Mouse (Mus musculus): ENCODE data around the gene Eif2ak3. TPM values are rescaled to one million over a fixed set of nuclear protein-coding genes. Genes with fewer than 3 reads are reported as not detected.

Eif2ak3 gene
- polyA plus RNA-seq, 1 experiment = 12.8 TPM

DNA sequence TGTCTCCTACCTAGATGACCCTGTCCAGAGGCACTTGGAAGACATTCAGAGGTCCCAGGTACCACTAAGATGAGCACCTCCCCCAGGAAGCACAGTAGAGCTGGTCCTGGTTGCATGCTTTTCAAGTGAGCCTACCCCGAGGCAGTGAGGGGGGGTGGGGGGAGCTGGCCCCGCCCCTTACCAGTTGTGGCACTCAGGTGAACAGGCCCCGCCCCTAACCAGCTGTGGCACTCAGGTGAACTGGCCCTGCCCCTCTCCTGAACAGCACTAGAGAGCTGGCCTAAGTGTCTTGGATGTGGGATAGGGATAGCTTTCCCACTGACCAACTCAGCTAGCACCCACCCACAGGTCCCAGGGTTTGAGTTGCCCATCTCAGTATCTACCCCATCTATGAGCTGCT is 5.8 kb upstream of the Eif2ak3 start:
- H3K36me3 ChIP-seq (ENCODE audit: control insufficient read depth, insufficient read depth, low read length, poor library complexity, severe bottlenecking) = no peaks in the 10 kb centered on the region

DNA sequence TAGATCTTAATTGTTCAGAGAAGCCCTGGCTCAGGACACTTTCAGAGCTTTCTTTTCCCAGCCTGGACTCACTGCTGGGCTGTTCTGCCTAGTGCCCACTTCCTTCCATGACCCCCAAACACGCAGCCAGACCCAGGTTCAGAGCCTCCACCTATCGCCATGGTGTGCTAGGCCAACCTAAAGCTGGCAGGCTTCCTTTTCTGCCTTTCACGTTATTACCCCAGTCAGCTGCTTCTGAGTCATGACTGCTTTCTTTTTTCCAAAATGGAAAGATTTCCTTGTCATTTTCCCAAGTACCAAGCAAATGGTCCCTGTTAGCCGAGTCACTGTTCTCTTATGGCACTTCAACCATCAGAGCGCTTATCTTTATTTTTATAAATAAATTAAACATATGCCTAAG is 4.0 kb upstream of the Eif2ak3 start:
- no peak overlapping the region for H3K4me3 ChIP-seq (ENCODE audit: low read depth, low read length)
- no peak overlapping the region for H3K9ac ChIP-seq (ENCODE audit: low read depth, poor library complexity, severe bottlenecking)
- H3K27me3 ChIP-seq (ENCODE audit: control insufficient read depth, insufficient read depth, low read length, poor library complexity, severe bottlenecking) = no peaks in the 10 kb centered on the region
- no peak overlapping the region for H3K27ac ChIP-seq (ENCODE audit: insufficient read depth, low read length)
- TF ChIP-seq EP300 (IDR thresholded peaks at IDR 0.05; ENCODE audit: insufficient read depth, low read depth, low read length) (no peak), CTCF (IDR thresholded peaks at IDR 0.05; ENCODE audit: low read depth, low read length) (no peak), POLR2A (IDR thresholded peaks at IDR 0.05; ENCODE audit: insufficient read depth, low read length) (no peak)
- H3K4me1 ChIP-seq (ENCODE audit: control insufficient read depth, insufficient read depth, low read length) = peaks cover 1% of the 10 kb centered on the region
- H3K36me3 ChIP-seq (ENCODE audit: control insufficient read depth, insufficient read depth, low read length, poor library complexity, severe bottlenecking) = no peaks in the 10 kb centered on the region
- no peaks in the 10 kb centered on the region for H3K9me3 ChIP-seq (replicated peaks; ENCODE audit: control insufficient read depth, insufficient read depth, low read length, poor library complexity, severe bottlenecking)

More for the DNA sequence above, 5.8 kb upstream of the Eif2ak3 start:
- Histone ChIP-seq H3K4me1 (ENCODE audit: control insufficient read depth, insufficient read depth, low read length) (peaks cover 1% of the 10 kb centered on the region), H3K27me3 (ENCODE audit: control insufficient read depth, insufficient read depth, low read length, poor library complexity, severe bottlenecking) (no peaks in the 10 kb centered on the region), H3K9me3 (replicated peaks; ENCODE audit: control insufficient read depth, insufficient read depth, low read length, poor library complexity, severe bottlenecking) (no peaks in the 10 kb centered on the region), H3K27ac (ENCODE audit: insufficient read depth, low read length) (no peak overlapping the region), H3K4me3 (ENCODE audit: low read depth, low read length) (no peak overlapping the region), H3K9ac (ENCODE audit: low read depth, poor library complexity, severe bottlenecking) (no peak overlapping the region)
- TF ChIP-seq POLR2A (IDR thresholded peaks at IDR 0.05; ENCODE audit: insufficient read depth, low read length) (no peak), EP300 (IDR thresholded peaks at IDR 0.05; ENCODE audit: insufficient read depth, low read depth, low read length) (no peak), CTCF (IDR thresholded peaks at IDR 0.05; ENCODE audit: low read depth, low read length) (no peak)

DNA sequence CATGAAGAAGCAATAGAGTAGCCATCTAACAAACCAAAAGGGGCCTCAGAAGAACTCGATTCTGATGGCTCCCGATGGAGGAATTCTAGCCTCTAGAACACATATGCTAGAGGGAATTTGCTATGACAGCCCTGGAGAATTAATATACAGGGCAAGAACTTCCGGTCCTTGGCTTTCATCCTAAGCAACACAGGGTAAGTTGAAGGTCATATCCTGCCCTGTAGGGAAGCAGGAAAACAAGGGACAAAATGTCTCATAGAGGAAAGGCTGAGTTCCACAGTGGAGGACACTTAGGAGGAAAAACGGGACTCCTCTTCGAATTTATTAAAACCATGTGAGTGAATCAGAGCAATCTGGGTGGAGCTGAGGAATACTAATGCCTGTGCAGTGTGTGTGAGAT is 1.3 kb upstream of the Eif2ak3 start:
- TF ChIP-seq CTCF (IDR thresholded peaks at IDR 0.05; ENCODE audit: low read depth, low read length) (no peak), EP300 (IDR thresholded peaks at IDR 0.05; ENCODE audit: insufficient read depth, low read depth, low read length) (no peak), POLR2A (IDR thresholded peaks at IDR 0.05; ENCODE audit: insufficient read depth, low read length) (no peak)
- no peak overlapping the region for H3K27ac ChIP-seq (ENCODE audit: insufficient read depth, low read length)

DNA sequence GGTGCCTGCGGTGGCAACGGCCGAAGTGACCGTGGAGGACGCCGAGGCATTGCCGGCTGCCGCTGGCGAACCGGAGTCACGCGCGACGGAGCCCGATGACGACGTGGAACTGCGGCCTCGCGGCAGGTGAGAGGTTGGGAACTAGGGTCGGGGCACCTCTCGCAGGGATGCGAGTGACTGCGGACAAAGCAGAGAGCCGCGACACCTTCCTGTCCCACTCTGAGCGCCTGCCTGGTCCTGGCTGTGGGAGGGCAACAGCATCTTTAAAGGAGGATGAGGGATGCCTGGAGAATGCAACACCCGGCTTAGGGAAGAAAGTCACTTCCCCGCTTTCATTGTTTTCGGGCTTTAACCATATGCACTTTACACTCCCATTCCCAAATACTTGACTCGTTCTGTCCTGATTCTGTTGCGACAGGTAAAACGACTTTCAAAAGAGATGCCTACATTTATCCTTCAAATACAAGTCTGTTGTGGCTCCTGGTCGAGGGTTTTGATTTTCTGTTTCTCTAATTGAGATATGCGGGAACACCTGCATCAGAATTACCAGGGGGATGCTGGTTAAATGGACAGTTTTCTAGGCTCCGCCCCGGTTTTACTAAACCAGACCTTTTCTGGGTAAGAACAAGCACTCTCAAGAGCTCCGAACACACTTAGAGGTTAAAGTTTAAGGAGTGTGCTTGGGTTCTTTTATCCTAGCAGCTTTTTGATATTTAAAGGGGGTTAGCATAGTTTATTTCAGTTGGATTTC is 756 bp downstream of the Eif2ak3 start:
- H3K27ac ChIP-seq (ENCODE audit: insufficient read depth, low read length) = no peak overlapping the region
- no peaks in the 10 kb centered on the region for H3K27me3 ChIP-seq (ENCODE audit: control insufficient read depth, insufficient read depth, low read length, poor library complexity, severe bottlenecking)
- no peaks in the 10 kb centered on the region for H3K4me1 ChIP-seq (ENCODE audit: control insufficient read depth, insufficient read depth, low read length)
- TF ChIP-seq CTCF (IDR thresholded peaks at IDR 0.05; ENCODE audit: low read depth, low read length) (no peak), POLR2A (IDR thresholded peaks at IDR 0.05; ENCODE audit: insufficient read depth, low read length) (no peak), EP300 (IDR thresholded peaks at IDR 0.05; ENCODE audit: insufficient read depth, low read depth, low read length) (no peak)
- peak overlapping the region; percentile 69 for H3K9ac ChIP-seq (ENCODE audit: low read depth, poor library complexity, severe bottlenecking)
- no peaks in the 10 kb centered on the region for H3K36me3 ChIP-seq (ENCODE audit: control insufficient read depth, insufficient read depth, low read length, poor library complexity, severe bottlenecking)
- H3K9me3 ChIP-seq (replicated peaks; ENCODE audit: control insufficient read depth, insufficient read depth, low read length, poor library complexity, severe bottlenecking) = no peaks in the 10 kb centered on the region
- H3K4me3 ChIP-seq (ENCODE audit: low read depth, low read length) = peak overlapping the region; percentile 99

More for the DNA sequence above, 1.3 kb upstream of the Eif2ak3 start:
- no peaks in the 10 kb centered on the region for H3K27me3 ChIP-seq (ENCODE audit: control insufficient read depth, insufficient read depth, low read length, poor library complexity, severe bottlenecking)
- H3K9ac ChIP-seq (ENCODE audit: low read depth, poor library complexity, severe bottlenecking) = peak overlapping the region; percentile 69; the same call in 1 of the 2 replicates
- H3K4me3 ChIP-seq (ENCODE audit: low read depth, low read length) = no peak overlapping the region
- peaks cover 1% of the 10 kb centered on the region for H3K4me1 ChIP-seq (ENCODE audit: control insufficient read depth, insufficient read depth, low read length)
- no peaks in the 10 kb centered on the region for H3K9me3 ChIP-seq (replicated peaks; ENCODE audit: control insufficient read depth, insufficient read depth, low read length, poor library complexity, severe bottlenecking)
- H3K36me3 ChIP-seq (ENCODE audit: control insufficient read depth, insufficient read depth, low read length, poor library complexity, severe bottlenecking) = no peaks in the 10 kb centered on the region

DNA sequence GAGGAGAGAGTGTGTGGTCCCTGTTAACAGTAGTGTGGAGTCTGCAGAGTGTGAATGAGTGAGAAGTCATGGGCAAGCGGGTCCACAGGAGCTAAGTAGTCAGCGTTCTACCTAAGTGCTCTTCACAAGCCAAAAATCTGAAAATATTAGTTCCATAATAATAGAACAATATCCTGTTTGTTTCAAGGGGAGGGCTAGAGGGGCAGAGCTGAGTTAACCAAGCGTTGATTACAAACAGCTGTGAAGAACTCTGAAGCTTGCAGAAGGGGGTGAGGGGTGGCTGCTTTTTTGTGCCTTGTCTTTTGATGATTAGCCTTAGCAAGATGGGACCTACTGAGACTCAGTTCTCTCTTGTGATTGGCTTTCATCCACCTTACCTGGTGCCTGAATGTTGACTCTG is 3.1 kb downstream of the Eif2ak3 start:
- H3K4me1 ChIP-seq (ENCODE audit: control insufficient read depth, insufficient read depth, low read length) = no peaks in the 10 kb centered on the region
- no peaks in the 10 kb centered on the region for H3K9me3 ChIP-seq (replicated peaks; ENCODE audit: control insufficient read depth, insufficient read depth, low read length, poor library complexity, severe bottlenecking)
- H3K36me3 ChIP-seq (ENCODE audit: control insufficient read depth, insufficient read depth, low read length, poor library complexity, severe bottlenecking) = no peaks in the 10 kb centered on the region
- no peak overlapping the region for H3K27ac ChIP-seq (ENCODE audit: insufficient read depth, low read length)
- no peak overlapping the region for H3K9ac ChIP-seq (ENCODE audit: low read depth, poor library complexity, severe bottlenecking)
- TF ChIP-seq CTCF (IDR thresholded peaks at IDR 0.05; ENCODE audit: low read depth, low read length) (no peak), POLR2A (IDR thresholded peaks at IDR 0.05; ENCODE audit: insufficient read depth, low read length) (no peak), EP300 (IDR thresholded peaks at IDR 0.05; ENCODE audit: insufficient read depth, low read depth, low read length) (no peak)
- H3K27me3 ChIP-seq (ENCODE audit: control insufficient read depth, insufficient read depth, low read length, poor library complexity, severe bottlenecking) = no peaks in the 10 kb centered on the region
- no peak overlapping the region for H3K4me3 ChIP-seq (ENCODE audit: low read depth, low read length)

DNA sequence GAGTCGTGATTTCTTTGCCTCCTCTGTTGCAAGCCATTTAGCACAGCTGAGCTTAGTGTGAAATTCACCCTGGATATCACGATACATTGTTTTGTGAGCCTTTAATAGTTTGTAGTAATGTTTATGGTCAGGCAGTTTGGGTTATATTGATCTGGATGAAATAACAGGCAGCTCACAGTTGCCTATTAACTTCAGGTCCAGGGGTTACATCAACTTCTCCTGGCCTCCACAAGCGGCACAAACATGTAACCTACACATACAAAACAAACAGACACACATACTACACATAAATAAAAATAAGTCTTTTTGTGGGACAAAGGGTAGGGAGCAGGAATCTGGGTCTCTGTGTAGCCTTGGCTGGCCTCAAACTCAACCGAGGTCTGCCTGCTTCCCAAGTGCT is 9.1 kb downstream of the Eif2ak3 start:
- TF ChIP-seq EP300 (IDR thresholded peaks at IDR 0.05; ENCODE audit: insufficient read depth, low read depth, low read length) (no peak), POLR2A (IDR thresholded peaks at IDR 0.05; ENCODE audit: insufficient read depth, low read length) (no peak), CTCF (IDR thresholded peaks at IDR 0.05; ENCODE audit: low read depth, low read length) (no peak)
- H3K9me3 ChIP-seq (replicated peaks; ENCODE audit: control insufficient read depth, insufficient read depth, low read length, poor library complexity, severe bottlenecking) = no peaks in the 10 kb centered on the region
- no peak overlapping the region for H3K27ac ChIP-seq (ENCODE audit: insufficient read depth, low read length)
- no peak overlapping the region for H3K9ac ChIP-seq (ENCODE audit: low read depth, poor library complexity, severe bottlenecking)
- no peaks in the 10 kb centered on the region for H3K4me1 ChIP-seq (ENCODE audit: control insufficient read depth, insufficient read depth, low read length)
- 0 out of 2 replicates have a peak, but pooled peaks cover under 1% of the 10 kb centered on the region for H3K36me3 ChIP-seq (ENCODE audit: control insufficient read depth, insufficient read depth, low read length, poor library complexity, severe bottlenecking)
- H3K27me3 ChIP-seq (ENCODE audit: control insufficient read depth, insufficient read depth, low read length, poor library complexity, severe bottlenecking) = no peaks in the 10 kb centered on the region
- no peak overlapping the region for H3K4me3 ChIP-seq (ENCODE audit: low read depth, low read length)
